Mouse (Mus musculus) heart, postnatal 10 days (tissue): Measurements from ENCODE around the gene 4931422A03Rik. TPM values are rescaled to one million over a fixed set of nuclear protein-coding genes. Genes with fewer than 3 reads are reported as not detected.
A peak's percentile ranks its signal among the peaks of the same experiment; 100 is the strongest.

Source experiments
- DNase-seq, 2 experiments: peaks; one replicate each; pipeline ENCODE4 v3.0.0; 2021
- intact Hi-C: fragments of 180-260 bp; cut with DNase I; formaldehyde crosslinking; loops from one replicate; pipeline ENCODE4 v1.15.1; 2025
- total RNA-seq, 2 experiments: library from RNA; stranded (reverse); gene quantifications; 2 replicates each; pipeline ENCODE4 v1.2.3; 2021

4931422A03Rik gene
- total RNA-seq, 2 experiments from 2014 or later: not detected

DNA sequence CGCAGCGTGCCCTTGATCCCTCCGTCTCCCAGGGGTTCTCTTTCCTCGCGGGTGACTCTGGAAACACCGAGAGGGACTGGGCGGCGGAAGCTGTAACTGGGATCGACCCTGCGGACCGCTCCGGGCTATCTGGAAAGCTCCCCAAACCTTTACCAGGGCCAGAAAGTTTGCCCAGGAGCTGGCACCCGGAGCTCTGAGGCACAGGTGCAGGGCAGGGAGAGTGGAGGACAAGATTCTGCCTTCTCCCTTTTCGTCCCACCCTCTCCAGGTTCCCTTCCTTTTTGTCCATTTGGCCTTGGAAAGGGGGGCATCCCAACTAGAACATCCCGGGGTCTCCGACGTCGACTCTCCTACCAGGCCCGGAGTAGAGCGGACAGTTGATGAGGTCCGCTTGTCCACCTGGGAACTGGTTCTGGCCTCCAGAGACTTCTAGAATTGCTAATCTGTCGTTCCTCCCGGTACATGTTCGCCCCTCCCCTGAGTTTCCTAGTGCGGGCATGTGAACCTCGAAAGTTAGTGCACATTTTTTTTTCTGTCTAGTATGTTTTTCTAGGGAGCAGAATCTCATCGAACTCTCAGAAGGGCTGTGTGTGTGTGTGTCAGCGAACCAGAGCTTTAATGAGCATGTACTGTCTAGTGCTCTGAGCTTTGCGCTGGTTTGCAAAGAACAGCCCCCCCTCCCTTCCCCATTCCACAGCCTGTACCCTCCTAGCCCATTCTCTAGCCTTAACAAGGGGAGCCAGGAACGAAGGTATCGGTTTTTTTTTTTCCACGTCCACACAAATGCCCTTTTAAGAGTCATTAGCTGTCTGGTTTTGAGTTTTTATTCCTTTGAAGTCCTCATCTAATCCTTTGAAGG lies 57.1 kb downstream of the 4931422A03Rik start:
- peak; percentile 17 to 19 for DNase-seq
- intact Hi-C loops: loop anchor here (1.0 to 2.0 kb wide), 3 partner anchors 68 to 98 kb away; no protein-coding TSS in a partner anchor

DNA sequence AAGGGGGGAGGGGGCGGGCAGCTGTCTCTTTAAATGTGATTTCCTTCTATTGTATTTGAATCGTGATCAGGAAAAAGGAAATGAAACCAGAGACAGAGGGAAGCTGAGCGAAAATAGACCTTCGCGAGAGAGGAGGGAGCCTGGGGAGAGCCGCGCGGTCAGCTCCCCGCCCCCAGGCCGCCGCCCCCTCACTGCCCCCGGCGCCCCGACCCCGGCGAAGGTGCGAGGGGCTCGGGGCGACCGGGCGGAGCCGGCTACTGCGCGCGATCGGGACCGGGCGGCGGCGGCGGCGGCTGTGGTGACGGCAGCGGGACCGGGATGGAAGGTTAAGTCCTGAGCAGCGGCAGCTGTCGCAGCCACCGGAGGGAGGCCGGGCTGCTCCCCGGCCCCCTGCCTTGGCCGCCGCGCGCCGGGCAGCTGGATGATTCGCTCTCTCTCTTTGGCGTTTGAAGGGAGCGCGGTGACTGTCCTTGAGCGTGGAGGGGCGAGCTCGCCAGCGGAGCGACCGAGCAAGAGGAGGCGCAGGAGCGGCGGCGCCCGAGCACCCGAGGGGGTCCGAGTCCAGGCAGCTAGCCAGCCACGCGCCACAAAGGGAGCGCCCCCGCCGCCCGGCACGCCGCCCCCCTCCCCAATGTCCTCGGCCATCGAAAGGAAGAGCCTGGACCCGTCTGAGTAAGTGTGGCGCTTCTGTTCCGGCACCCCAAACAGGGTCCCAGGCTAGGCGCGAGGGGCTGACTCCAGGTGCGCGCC lies 57.9 kb downstream of the 4931422A03Rik start:
- intact Hi-C loops: loop anchor here (1.0 to 2.0 kb wide), 3 partner anchors 67 to 97 kb away; no protein-coding TSS in a partner anchor
- DNase-seq: peak; percentile 71 to 72

DNA sequence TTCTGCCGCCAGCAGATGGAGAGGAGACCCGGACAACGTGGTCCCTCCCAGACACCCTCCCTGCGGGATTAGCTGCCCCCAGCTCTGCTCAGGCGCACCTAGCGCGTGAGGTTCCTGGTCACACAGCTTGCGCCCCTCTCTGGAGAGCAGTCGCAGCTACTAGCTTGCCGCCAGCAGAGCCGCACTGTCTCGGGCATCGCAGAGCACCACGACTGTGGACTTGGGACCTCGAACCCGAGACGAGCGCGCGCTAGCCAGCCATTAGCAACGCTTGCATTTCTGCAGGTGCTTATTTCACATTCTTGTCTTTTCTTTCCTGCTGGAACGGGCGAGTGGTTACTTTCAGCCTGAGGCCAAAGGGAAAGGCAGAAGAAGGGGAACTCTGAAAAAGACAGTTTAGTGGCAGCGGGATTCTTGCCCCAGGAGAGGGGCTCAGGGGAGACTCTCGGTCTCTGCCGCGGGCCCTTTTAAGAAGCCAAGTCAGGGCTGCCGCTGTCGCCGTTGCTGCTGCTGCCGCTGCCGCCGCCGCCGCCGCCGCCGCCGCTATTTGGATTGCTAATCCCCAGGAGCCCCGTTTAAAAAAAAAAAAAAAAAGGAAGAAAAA lies 58.6 kb downstream of the 4931422A03Rik start:
- peak; percentile 64 to 65 for DNase-seq
- intact Hi-C loops: loop anchor here (1.0 to 2.0 kb wide), 3 partner anchors 67 to 97 kb away; no protein-coding TSS in a partner anchor

DNA sequence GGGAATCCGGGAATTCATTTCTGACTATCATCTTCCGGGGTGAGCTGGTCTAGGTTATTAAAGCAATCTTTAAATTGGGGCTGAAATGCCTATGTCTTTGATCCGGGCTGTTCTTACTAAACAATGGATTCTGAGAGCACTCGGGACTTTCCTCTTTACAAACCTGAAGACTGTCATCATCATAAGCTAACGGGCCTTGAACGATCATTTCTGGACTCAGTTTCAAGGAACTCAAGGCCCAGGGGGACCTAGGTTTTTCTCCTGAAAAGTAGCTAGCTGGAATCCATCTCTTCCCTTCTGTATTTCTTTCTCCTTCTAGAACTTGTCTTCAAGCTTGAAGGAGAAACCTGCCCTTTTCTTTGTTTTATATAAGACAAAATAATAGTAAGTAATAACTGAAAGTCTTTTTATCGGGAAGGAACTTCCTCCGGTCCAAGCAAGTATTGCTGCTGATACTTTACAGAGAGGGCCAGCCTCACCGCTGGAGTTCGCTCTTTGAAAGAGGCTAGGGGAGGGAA lies 59.2 kb downstream of the 4931422A03Rik start:
- DNase-seq: no peak
- intact Hi-C loops: no loop called here

GRCm38 (mm10) chr2:103968186-103968585 lies 60.0 kb downstream of the 4931422A03Rik start:
- intact Hi-C loops: no loop called here
- no peak for DNase-seq

DNA sequence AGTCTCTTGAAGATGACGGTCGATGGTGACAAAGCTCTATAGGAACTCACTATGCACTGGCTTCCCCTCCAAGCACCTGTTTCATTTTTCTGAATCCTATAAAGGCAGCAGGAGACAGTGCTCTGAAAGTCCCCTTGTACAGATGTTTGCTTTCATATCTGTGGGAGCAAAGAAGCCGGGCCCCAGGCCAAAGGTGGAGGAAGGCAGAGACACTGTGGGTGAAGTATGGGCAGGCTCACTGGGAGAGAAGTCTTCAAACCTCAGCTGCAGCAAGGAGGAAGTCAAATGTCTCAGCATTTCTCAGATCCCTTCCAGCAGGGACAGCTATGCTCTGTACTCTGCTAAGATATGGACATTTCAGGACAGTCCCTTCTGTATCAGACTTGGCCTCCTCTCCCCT lies 62.8 kb downstream of the 4931422A03Rik start:
- intact Hi-C loops: no loop called here
- no peak for DNase-seq

DNA sequence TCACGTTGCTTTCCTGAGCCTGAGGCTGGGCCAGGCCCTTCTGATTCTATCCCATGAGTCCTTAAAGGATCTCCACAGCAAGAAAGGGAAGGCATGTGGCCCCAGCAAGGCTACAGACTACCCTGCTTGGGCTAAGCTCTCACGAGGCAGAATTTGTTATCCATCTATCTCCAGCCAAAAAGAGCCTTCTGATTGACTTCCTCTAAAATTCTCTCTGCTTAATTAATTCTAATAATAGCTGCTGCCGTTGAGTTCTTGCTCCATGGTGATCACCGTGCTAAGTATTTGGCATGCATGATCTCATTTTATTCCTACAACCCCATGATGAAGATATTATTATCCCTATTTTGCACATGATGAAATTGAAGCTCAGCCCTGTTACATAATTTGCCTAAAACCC lies 65.8 kb downstream of the 4931422A03Rik start:
- DNase-seq: no peak
- intact Hi-C loops: no loop called here

DNA sequence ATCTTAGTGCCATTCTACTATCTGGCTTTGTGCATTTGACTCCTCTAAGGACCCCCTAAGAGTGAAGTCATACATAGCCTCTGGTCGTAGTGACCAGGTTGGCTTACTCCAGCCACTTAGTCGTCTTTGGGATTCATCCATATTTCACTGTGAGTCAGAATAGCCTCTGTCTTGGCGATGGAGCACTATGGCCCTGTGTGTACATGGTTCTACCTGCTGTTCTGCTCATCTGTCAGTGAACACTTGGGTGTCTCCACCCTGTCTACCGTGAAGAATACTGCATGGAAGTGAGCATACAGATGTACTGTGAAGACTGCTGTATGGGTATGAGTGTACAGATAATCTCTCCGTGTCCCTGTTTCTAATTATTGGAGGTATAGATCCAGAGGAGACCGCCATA lies 68.6 kb downstream of the 4931422A03Rik start:
- intact Hi-C loops: no loop called here
- DNase-seq: no peak

DNA sequence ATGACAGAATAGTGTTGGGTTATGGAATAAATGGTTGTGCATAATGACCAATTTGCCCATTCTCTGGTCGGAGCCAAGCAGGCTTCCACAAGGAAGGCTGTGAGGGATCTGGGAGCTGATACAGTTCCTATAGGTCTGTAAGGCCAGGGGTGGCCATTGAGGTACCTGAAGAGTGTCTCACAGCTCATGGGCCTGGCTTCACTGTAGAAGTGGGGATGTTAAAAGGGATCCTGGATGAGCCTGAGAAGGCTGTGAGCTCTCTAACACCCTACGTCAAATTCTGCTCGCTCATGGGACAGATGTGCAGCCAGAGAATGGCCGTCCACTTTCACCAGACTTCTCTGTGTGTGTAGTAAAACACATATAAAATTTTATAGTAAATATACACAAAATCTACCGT lies 69.1 kb downstream of the 4931422A03Rik start:
- intact Hi-C loops: no loop called here
- DNase-seq: no peak

DNA sequence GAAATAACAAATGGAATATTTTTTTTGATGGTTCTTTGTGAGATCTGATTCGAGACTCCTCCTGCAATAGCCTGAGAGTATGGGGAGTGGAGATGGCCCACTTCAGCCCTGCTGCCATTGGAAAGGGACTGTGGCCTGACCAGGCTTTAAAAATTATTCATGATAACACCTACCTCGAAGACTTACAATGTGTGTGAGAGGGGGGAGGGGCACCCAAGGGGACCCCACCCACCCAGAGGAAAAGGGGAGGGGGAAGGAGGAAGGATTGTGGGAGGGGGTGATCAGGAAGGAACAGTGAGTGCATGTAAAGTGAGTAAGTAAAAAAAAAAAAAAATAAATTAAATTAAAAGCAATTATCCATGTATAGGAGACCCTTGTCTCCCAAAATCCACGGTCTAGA lies 69.5 kb downstream of the 4931422A03Rik start:
- DNase-seq: no peak
- intact Hi-C loops: no loop called here

GRCm38 (mm10) chr2:103957649-103958546 lies 70.3 kb downstream of the 4931422A03Rik start, which contains the start of gene Lmo2:
TSS of gene Lmo2 (plus strand) at chr2:103957986.
- intact Hi-C loops: no loop called here
- DNase-seq: no peak

DNA sequence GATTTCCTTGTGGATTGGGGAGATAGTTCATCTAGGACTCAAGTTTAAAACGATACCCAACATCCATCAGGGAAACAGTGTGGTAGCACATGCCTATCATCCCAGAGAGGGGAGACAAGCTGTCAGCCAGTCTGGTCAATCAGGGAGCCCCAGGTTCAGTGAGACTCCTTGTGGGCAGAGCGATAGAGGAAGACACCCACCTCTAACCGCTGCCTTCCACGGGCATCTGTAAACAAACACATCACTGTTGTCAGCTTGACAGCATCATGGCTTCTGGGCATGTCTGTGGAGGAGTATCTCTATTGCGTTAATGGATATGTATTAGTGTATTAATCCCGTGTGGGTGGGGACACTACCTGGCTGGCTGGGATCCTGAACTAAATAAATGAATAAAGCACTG lies 71.3 kb downstream of the 4931422A03Rik start:
- intact Hi-C loops: no loop called here
- DNase-seq: no peak

DNA sequence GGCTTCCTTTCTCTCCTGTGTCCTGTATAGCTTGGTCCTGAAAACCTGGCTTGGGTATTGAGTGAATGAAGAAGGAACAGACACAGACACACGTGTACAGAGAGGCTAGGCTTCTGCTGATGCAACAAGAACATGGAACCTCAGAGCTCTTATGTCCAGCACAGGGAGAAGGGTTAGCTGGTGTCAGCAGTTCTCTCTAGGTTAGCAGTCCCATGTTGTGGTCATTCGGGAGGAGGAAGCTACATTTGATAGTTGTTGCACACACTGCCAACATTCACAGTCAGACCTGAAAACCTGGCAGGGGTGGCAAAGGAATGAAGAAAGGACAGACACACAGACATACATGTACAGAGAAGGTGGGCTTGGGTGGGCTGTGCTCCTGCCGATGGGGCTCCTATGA lies 72.4 kb downstream of the 4931422A03Rik start:
- no peak for DNase-seq
- intact Hi-C loops: no loop called here

DNA sequence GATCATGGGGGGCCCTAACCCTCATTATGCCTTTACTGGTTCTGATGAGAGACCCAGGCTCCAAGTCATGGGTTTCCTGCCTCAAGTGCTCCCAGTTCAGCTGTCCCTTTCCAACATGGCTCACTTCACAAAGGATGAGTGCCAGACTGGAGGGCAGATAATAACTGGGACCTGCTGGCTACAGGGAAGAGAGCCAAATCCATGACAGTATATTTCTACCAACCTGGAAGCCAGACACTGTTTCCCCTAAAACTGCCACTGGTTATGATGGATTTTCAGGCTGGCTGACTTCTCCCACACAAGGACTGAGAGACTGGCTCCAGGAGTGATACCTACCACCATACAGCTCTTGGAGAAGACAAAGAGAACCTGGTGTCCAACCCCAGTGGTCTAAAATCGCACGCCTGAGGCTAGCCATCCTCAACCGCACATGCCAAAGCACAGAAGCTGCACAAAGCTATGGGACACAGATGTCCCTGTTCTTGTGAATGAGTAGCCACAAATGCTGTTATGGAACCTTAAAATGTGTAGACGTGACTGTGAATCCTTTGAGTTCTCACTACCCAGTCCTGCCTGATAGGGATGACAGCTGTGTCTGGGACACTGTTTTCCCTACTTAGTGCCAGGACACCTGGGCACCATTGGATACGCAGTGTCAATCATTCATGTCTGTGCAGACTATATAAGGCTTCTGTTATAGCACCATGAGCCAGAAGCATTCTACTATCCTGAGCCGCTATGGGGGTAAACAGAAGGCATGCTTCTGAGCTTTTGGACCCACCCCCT lies 74.9 kb downstream of the 4931422A03Rik start:
- DNase-seq: no peak
- intact Hi-C loops: no loop called here

DNA sequence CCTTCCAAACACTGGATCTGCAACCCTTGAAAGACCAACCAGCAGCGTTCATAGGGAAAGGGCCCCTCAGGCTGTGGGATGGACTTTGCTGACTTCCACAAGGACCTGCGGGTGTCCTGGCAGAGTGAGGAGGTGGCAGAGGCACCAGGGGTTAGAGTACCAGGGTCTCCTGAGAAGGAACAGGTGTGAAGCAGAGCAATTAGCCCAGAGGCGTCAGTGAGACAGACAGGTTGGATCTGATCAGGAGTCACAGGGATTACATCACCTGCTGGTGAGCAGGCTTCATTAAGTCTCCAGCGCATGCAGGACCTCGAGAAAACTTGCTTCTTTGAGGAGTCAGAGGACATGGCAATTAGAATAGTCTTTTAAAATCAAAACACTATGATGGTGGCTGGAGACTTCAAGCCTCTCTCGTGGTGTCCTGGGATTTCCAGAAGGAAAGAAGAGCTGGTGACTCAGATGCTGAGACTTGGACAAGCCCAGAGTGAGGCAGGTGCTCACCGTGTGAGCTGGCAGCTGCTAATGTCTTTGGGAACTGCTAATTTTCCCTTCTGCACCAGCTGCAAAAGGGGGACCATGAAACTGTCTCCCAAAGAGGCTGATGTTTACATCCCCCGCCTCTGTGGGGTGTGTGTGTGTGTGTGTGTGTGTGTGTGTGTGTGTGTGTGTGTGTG lies 80.0 kb downstream of the 4931422A03Rik start:
- no peak for DNase-seq
- intact Hi-C loops: no loop called here

GRCm38 (mm10) chr2:103946892-103947291 lies 81.3 kb downstream of the 4931422A03Rik start:
- DNase-seq: no peak
- intact Hi-C loops: no loop called here

DNA sequence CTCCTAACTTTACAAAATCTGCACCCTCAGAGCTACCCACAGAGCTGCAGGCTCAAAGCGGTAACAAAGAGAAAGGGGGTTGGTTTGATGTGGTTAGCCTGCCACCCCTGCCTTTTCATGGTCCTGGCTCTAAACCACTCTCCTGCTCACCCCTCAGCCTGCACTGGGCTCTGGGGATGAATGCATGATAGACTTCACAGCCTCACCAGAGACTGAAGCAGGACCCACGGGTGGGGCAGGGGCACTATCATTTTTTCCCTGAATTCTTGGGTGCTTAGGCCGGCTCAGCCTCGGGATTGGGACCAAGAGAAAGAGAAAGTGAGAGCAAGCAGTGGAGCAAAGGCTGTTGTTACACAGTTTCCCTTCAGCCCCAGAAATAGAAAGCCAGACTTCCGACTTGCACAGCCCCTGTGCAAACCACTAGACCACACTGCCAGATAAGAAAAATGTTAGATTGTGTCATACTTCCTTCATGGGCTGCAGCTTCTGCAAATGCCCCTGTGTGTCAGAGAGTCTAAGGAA lies 82.5 kb downstream of the 4931422A03Rik start:
- intact Hi-C loops: no loop called here

GRCm38 (mm10) chr2:103944859-103945258 lies 83.3 kb downstream of the 4931422A03Rik start:
- intact Hi-C loops: no loop called here
- no peak for DNase-seq

More for the DNA sequence above, 82.5 kb downstream of the 4931422A03Rik start:
- DNase-seq: peak in 1 of 2 experiments; percentile 25
